Mouse (Mus musculus): ENCODE data around the gene Eif1.

DNA sequence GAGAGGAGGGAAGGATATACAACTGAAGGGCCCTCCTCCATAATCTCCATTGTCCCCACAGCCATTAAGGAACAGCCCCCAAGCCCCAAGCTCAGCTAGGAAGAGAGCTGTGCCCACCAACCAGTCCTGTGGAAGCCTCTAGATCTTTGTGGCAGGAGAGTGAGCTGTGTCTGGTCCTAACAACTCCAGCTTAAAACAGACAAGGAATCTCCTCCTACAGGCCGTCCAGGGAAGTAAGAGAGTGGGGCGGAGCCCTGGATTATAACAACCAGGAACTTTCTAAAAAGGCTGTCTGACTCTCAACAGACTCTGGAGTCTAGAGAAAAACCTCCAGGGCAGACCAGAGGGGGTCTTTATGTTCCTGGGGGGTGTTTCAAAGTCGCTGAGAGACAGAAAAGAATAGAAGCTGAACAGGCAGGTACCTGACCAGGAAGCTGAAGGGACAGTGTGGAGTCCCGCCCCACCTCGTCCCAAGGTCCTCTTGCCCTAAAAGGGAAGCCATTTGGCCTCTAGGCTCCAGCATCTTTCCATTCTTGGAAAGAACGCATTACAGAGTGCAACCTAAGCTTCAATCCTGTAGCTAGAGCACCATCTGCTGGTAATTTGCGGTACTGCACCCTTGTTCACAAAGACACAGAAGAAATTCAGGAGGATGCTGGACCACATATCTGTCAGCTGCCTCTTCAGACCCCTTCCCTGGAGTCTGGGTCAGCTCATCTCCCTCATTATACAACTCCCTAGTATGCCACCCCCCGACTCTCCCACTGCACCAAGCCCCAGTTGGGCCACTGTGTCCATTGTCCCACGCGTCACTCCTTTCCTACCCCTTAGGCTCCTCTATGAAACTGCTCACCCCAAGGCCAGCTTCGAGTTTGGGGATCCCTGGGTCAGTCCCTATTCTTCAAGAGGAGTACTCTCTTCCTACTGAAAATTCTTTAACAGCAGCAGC lies 37.8 kb upstream of the Eif1 start:
- TF ChIP-seq POLR2A (IDR thresholded peaks at IDR 0.05; ENCODE audit: insufficient read depth, low read length) (no peak), CTCF (IDR thresholded peaks at IDR 0.05; ENCODE audit: low read depth, low read length) (peak; percentile 49)
